Mouse (Mus musculus): ENCODE data around the gene Gcnt4. TPM values are rescaled to one million over a fixed set of nuclear protein-coding genes. Genes with fewer than 3 reads are reported as not detected.
"Not testable (repeated sequence)": the region's sequence is repeated elsewhere in the genome, so short reads cannot be mapped to it uniquely, and the experiment has no call there.

The Gcnt4 gene
- polyA plus RNA-seq, 1 experiment from 2014 or later, result 0.05 TPM

DNA sequence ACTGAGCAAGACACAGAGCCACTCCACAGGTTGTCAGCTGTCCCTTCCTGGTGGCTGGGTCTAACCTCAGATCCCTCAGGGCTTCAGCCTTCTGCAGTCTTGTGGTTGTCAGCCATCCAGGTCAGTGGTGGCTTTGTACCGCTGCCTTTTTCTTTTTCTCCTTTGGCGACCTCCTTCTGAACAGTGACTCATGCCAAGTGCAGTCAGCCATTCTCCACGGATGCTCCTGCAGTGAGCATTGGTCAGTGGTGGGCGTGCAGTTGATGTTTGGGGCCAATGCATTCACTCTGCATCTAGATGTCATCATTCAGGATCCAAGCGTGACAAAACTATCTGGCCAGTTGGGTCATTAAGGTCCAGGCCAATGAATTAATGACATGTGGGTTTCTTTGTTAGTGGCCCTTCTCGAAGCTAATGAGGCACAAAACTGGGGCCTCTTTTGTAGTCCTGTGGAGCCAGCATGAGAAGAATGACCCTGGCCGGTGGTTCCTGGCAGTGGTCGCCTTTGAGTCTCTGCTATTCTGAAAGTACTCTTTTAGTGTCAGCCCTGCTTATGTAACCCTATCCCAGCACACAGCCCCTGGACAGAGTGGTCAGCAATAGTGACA lies 4.0 kb downstream of the Gcnt4 start:
- H3K4me1 ChIP-seq, result peaks cover 22% of the 10 kb centered on the region
- H3K36me3 ChIP-seq (replicated peaks), result no peaks in the 10 kb centered on the region
- H3K4me2 ChIP-seq, result no peak overlapping the region
- H3K27me3 ChIP-seq, result peaks cover 35% of the 10 kb centered on the region
- no peaks in the 10 kb centered on the region for H3K9me3 ChIP-seq
- H3K9ac ChIP-seq, result no peak overlapping the region
- WGBS, result 14% methylated on average over 8 of the region's 8 CpGs
- H3K27ac ChIP-seq, result no peak overlapping the region
- ATAC-seq (ENCODE audit: low FRiP score), result no peak
- H3K4me3 ChIP-seq (replicated peaks), result no peak overlapping the region

DNA sequence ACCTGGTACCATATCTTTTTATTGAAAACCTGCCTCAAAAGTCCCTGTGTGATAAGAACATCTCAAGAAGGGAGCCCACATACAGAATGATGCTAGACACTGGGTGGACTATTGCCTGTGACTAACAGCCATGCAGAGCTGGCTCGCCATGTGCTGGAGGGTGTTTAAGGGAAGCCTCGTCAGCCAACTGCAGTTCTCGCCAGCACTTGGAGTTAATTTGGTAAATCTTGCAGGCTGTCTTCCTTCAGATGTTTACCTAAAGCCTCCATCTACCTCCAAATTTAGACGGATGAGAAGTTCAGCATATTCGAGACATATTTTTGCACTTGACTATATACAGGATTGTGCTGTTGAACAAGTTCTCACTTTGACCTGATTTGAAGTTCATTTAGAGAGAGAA lies 8.3 kb downstream of the Gcnt4 start:
- H3K4me3 ChIP-seq (replicated peaks), result no peak overlapping the region
- H3K27me3 ChIP-seq, result no peaks in the 10 kb centered on the region
- WGBS, result 92% methylated on average over 5 of the region's 5 CpGs
- H3K9me3 ChIP-seq, result no peaks in the 10 kb centered on the region
- H3K9ac ChIP-seq, result no peak overlapping the region
- H3K27ac ChIP-seq, result no peak overlapping the region
- H3K4me2 ChIP-seq, result no peak overlapping the region
- no peaks in the 10 kb centered on the region for H3K36me3 ChIP-seq (replicated peaks)
- no peak for ATAC-seq (ENCODE audit: low FRiP score)
- peaks cover 9% of the 10 kb centered on the region for H3K4me1 ChIP-seq

DNA sequence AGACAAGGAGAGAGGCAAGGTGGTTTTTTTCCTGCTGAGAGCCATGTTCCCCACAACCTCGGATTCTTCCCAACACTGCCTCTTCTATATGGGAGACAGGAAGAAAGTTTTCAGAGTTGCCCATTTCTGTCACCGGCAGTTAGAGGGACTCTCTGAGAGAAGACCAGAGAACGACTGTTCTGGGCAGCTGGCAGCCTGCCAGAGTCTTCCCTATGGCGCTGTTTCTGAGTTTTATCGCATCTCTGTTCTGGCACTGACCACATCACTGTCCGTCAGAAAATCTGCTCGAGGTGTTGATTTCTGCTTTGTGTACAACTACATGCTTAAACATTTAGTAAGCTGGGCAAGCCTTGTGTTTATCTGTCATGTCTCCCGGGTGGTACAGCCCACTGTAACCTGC lies 8.9 kb downstream of the Gcnt4 start:
- ATAC-seq (ENCODE audit: low FRiP score), result no peak
- Histone ChIP-seq H3K4me1 (peaks cover 7% of the 10 kb centered on the region), H3K9ac (no peak overlapping the region), H3K36me3 (replicated peaks) (no peaks in the 10 kb centered on the region), H3K4me3 (replicated peaks) (no peak overlapping the region), H3K27ac (no peak overlapping the region), H3K4me2 (no peak overlapping the region), H3K27me3 (no peaks in the 10 kb centered on the region), H3K9me3 (no peaks in the 10 kb centered on the region)
- WGBS, result 76% methylated on average over 8 of the region's 8 CpGs

DNA sequence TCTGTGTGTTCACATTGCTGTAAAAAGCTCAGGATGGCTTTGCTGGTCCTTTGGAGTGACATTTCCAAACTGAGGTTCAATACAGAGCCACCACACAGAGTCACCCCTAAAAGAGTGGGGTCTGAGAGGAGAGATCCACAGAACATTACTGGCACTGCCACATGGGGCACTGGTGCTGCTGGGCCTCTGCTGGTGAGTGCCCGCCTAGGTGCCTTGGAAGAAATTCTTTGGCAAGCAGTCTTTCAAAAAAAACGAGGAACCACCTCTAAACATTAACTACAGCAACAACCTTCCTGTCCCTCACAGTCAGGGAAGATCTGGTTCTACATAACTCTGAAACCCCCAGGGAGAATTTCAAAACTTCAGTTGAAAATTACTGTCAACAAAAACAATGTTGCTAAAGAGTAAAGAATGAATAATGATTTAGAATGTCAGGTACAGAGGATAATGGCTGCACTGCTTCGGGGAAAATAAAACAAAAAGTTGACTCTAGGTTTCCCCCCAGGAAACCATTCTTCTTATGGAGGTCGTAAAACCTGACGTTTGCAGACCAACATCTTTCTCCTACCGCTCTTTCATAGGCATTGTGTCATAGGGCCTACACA lies 11.8 kb downstream of the Gcnt4 start:
- Histone ChIP-seq H3K27me3 (no peaks in the 10 kb centered on the region), H3K4me3 (replicated peaks) (no peak overlapping the region), H3K4me2 (no peak overlapping the region), H3K27ac (no peak overlapping the region), H3K9ac (no peak overlapping the region), H3K36me3 (replicated peaks) (no peaks in the 10 kb centered on the region), H3K9me3 (no peaks in the 10 kb centered on the region), H3K4me1 (no peaks in the 10 kb centered on the region)
- no peak for ATAC-seq (ENCODE audit: low FRiP score)
- WGBS, result 71% methylated on average over 6 of the region's 6 CpGs

DNA sequence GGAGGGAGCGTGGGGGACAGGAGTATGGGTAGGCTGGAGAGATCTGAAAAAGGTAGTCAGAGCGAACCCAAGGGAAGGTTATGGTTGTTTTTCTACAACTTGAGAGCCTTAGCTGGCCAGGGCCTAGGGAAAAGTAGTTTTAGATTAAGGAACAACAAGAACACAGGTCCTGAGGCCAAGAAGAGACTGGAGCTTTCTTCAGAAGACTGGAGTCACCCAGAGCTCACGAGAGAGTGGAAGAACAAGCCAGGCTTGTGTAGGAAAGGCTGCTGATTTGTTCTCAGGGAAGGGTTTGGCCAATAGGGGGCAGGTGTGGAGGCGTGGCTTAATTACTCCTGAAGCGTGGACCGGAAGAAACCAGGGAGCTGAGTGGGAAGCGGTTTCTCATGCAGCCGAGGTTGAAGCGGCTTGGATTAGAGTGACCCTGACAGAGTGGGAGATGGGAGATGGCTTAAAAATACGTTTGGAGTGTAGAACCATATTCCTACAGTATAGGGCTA lies 12.6 kb downstream of the Gcnt4 start:
- Histone ChIP-seq H3K4me3 (replicated peaks) (no peak overlapping the region), H3K4me2 (no peak overlapping the region), H3K9me3 (no peaks in the 10 kb centered on the region), H3K9ac (no peak overlapping the region), H3K27me3 (no peaks in the 10 kb centered on the region), H3K4me1 (no peaks in the 10 kb centered on the region), H3K36me3 (replicated peaks) (no peaks in the 10 kb centered on the region), H3K27ac (no peak overlapping the region)
- ATAC-seq (ENCODE audit: low FRiP score), result no peak
- 71% methylated on average over 10 of the region's 10 CpGs for WGBS

DNA sequence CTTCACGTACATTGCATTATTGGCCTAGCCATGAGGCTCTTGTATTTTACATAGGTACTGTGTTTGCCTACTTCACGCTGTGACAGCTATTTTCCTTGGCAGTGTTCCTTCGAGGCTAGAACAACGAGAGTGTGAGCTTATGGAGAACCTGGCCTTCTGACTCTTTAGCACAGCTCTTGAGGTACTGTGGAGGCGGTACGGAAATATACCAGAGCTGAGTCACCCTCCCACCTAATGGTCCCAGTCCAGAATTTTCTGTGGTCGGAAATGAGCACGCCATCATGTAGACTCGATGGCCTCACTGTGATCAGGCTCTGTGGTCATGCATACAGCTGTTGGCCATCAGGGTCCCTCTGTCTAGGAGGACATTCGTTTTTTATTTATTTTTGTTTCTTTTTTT lies 15.2 kb downstream of the Gcnt4 start:
- Histone ChIP-seq H3K4me1 (no peaks in the 10 kb centered on the region; the same call in 1 of the 2 replicates), H3K9ac (no peak overlapping the region), H3K27ac (no peak overlapping the region), H3K9me3 (no peaks in the 10 kb centered on the region), H3K4me2 (no peak overlapping the region), H3K36me3 (replicated peaks) (no peaks in the 10 kb centered on the region), H3K27me3 (no peaks in the 10 kb centered on the region), H3K4me3 (replicated peaks) (no peak overlapping the region)
- no peak for ATAC-seq (ENCODE audit: low FRiP score)
- WGBS, result 93% methylated on average over 10 of the region's 10 CpGs

DNA sequence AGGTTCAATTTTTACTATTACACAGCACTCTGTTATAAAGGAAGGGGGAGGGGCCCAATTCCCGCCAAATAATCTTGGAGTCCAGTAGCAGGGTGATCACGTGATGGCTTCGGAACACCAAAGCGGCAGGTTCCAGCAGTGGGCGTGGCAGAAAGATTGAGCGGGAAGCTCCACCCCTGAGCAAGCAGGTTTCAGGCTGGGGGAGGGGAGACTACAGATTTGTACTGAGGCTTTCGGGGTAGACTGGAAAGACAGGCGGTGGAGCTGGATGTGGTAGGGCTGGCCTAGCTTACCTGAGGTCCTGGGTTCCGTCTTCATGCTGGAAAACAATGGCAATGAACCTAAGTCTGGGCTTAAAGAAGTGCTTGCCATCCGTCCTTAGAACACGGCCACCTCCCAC lies 17.0 kb downstream of the Gcnt4 start:
- WGBS, result 88% methylated on average over 11 of the region's 11 CpGs
- H3K4me1 ChIP-seq; H3K4me2 ChIP-seq; H3K4me3 ChIP-seq (replicated peaks); H3K27ac ChIP-seq; H3K9ac ChIP-seq; ATAC-seq (ENCODE audit: low FRiP score); H3K27me3 ChIP-seq; H3K9me3 ChIP-seq; H3K36me3 ChIP-seq (replicated peaks): not testable (repeated sequence)

DNA sequence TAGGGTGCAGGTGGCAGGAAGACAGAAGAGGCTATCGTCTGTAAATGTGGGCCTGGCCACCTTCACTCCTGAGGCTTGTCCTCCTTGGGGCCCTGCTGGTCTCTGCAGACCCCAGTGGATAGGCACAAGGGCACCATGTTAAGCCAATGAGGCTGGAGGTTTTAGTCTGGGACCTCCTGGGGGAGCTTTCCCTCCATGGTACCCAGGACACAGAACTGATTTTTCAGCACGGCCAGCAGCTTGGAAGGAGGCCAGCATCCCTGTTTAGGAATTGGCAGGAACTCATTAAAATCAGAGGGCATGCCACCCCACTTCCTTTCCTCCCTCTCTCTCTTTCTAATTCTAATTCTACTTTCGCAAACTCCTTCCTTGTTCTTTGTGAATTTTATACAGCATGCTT lies 19.1 kb downstream of the Gcnt4 start:
- no peaks in the 10 kb centered on the region for H3K36me3 ChIP-seq (replicated peaks)
- no peaks in the 10 kb centered on the region for H3K27me3 ChIP-seq
- ATAC-seq (ENCODE audit: low FRiP score), result no peak
- no peak overlapping the region for H3K4me3 ChIP-seq (replicated peaks)
- no peaks in the 10 kb centered on the region for H3K9me3 ChIP-seq
- H3K4me2 ChIP-seq, result no peak overlapping the region
- WGBS, result 61% methylated on average over 3 of the region's 3 CpGs
- no peak overlapping the region for H3K27ac ChIP-seq
- no peak overlapping the region for H3K9ac ChIP-seq
- no peaks in the 10 kb centered on the region; the same call in 1 of the 2 replicates for H3K4me1 ChIP-seq

DNA sequence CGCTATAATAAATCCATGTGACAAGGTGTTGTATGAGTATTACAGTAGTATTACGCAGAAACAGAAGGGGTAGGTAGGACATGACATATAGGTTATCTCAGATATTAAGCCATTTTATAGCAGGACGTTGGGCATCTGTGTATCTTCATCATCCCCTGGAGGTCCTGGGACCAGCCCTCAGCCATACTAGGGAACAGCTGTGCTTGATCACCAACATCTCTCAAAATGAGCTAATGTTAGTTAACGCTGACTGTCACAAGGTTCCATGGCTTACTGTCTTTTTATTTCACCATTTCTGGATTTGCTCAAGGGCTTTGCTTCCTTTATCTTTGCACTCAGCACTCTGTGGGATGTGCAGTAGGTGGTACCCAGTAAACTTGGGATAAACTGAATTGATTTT lies 21.3 kb downstream of the Gcnt4 start:
- H3K4me1 ChIP-seq, result no peaks in the 10 kb centered on the region; the same call in 1 of the 2 replicates

DNA sequence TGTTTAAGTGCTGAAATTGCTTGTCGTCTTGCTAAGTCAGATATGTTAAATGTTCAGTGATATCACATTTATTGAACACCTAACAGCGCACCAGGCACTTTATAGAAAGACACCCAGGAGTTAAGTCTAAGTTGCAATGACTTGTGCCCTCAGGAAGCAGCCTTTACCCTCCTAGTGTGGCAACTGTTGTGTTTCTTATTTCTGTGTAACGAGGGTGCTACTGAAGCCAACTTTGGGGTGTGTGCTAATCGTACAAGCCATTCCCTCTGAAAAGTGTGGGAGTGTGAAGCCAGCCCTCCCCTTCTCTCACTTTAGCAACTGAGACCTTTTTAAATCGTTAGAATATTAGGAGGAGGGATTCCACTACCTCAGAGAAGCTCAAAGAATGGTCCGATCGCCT lies 23.2 kb downstream of the Gcnt4 start:
- no peak overlapping the region for H3K4me2 ChIP-seq
- no peaks in the 10 kb centered on the region; the same call in 1 of the 2 replicates for H3K4me1 ChIP-seq
- ATAC-seq (ENCODE audit: low FRiP score), result no peak
- H3K27ac ChIP-seq, result no peak overlapping the region
- no peaks in the 10 kb centered on the region for H3K36me3 ChIP-seq (replicated peaks)
- WGBS, result 88% methylated on average over 7 of the region's 7 CpGs
- H3K27me3 ChIP-seq, result no peaks in the 10 kb centered on the region
- no peak overlapping the region for H3K9ac ChIP-seq
- H3K4me3 ChIP-seq (replicated peaks), result no peak overlapping the region
- 0 out of 2 replicates have a peak, but pooled peaks cover 4% of the 10 kb centered on the region for H3K9me3 ChIP-seq

More for the DNA sequence above, 21.3 kb downstream of the Gcnt4 start:
- Histone ChIP-seq H3K27ac (no peak overlapping the region), H3K27me3 (no peaks in the 10 kb centered on the region), H3K4me2 (no peak overlapping the region), H3K9me3 (0 out of 2 replicates have a peak, but pooled peaks cover 4% of the 10 kb centered on the region), H3K4me3 (replicated peaks) (no peak overlapping the region), H3K36me3 (replicated peaks) (no peaks in the 10 kb centered on the region), H3K9ac (no peak overlapping the region)
- WGBS, result 89% methylated on average over 4 of the region's 4 CpGs
- ATAC-seq (ENCODE audit: low FRiP score), result no peak

DNA sequence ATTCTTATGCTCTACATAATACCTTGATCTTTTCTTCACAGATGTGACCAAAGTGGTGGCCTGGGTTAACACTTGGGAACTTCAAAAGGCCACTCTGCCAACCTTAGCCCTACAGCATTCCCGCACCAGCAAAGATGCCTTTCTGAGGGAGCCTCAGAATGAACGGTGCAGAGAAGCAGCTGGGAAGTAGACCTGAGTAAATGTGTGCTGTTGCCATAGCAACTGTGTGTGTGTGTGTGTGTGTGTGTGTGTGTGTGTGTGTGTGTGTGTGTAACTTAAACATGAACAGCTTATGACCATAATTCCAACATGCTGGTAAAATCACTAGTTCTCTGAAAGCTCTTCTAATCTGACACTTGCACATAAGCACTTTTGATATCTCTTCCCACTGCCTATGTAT lies 27.4 kb downstream of the Gcnt4 start:
- Histone ChIP-seq H3K27ac (no peak overlapping the region), H3K4me1 (no peaks in the 10 kb centered on the region), H3K4me2 (no peak overlapping the region), H3K9ac (no peak overlapping the region), H3K36me3 (replicated peaks) (no peaks in the 10 kb centered on the region), H3K9me3 (0 out of 2 replicates have a peak, but pooled peaks cover 4% of the 10 kb centered on the region), H3K4me3 (replicated peaks) (no peak overlapping the region), H3K27me3 (no peaks in the 10 kb centered on the region)
- ATAC-seq (ENCODE audit: low FRiP score), result no peak
- WGBS, result 64% methylated on average over 2 of the region's 2 CpGs

DNA sequence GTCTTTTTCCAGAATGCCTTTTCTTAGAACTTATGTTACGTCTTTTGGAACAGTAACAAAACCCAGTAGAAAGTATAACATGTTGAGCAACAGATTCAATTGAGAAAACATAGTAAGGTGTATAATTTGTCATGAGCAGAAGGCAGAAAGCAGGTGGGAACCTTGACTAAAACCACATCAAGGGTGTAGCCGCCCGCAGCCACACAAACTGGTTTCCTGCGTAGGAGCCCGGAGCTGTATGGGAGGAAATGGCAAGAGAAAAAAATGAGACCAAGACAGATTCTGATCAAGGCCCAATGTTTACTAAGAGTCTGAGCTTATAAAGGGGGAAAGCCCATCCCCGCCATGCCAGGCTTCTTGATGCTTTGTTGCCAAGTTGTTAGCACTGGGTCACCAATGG lies 32.0 kb downstream of the Gcnt4 start:
- Histone ChIP-seq H3K27me3 (no peaks in the 10 kb centered on the region), H3K27ac (no peak overlapping the region), H3K36me3 (replicated peaks) (no peaks in the 10 kb centered on the region), H3K4me3 (replicated peaks) (no peak overlapping the region), H3K9ac (no peak overlapping the region), H3K9me3 (no peaks in the 10 kb centered on the region), H3K4me2 (no peak overlapping the region), H3K4me1 (no peaks in the 10 kb centered on the region)
- ATAC-seq (ENCODE audit: low FRiP score), result no peak
- 95% methylated on average over 6 of the region's 6 CpGs for WGBS

DNA sequence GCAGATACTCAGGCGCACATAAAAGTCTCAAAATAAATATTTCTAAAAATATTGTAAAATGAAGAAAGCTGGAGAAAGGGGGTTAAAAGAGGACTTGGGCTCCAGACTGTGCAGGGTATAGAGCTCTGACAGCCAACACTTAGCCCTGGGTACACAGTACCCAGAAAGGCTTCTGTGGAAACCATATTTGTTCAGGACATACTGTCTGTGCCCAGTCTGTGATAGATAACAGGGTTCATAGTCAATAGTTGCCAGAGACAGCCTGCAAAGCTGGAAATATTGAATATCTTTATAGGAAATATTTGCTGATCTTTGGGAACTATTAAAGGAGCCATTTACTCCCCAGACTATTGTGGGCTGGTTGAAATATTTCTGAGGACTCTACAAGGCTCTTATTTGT lies 35.5 kb downstream of the Gcnt4 start:
- Histone ChIP-seq H3K9me3 (no peaks in the 10 kb centered on the region), H3K27ac (no peak overlapping the region), H3K4me2 (no peak overlapping the region), H3K27me3 (no peaks in the 10 kb centered on the region), H3K9ac (no peak overlapping the region), H3K36me3 (replicated peaks) (no peaks in the 10 kb centered on the region), H3K4me3 (replicated peaks) (no peak overlapping the region), H3K4me1 (no peaks in the 10 kb centered on the region)
- no peak for ATAC-seq (ENCODE audit: low FRiP score)
- WGBS, result 93% methylated on average over 1 of the region's 1 CpGs
